11 mouse cellular contexts compared by ENCODE assay signal in the genomic region with DNA sequence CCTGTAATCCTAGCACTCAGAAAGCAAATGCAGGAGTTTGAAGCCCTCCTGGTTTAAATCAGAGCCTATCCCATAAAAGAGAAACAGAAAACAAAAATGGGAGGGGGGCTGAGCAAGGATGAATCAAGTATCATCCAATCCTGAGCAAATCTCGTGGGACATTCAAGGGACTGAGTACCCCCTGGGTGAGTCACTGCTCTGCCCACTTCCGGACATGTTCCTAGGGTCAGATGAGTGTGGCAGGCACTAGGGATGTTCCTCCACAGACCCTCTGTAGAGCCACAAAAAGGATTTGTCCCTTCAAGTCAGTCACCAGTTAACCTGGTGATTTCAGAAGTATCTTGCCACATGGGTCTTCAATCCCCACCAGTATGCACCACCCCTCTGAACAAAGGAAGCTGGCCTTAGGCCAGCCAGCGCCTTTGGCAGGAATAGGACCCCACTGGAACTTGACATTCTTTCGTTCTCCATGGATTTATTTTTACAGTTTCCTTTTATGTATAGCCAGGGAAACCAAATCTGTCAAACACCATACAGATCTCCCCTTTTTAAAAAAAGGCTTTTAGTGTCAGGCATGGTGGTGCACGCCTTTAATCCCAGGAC. TPM values are rescaled to one million over a fixed set of nuclear protein-coding genes. Genes with fewer than 3 reads are reported as not detected.
DNase-seq lines count a peak whose midpoint lies in the region; ATAC-seq and TF ChIP-seq lines count a peak whose summit lies in the region.
"Had no signal": no experiment of that assay in that cellular context is flagged by ENCODE, and none has a peak within 500 bp of the region (broad histone marks: within the 10 kb centered on the region; RNA-seq: fewer than 3 reads in every experiment).

No protein-coding gene starts in this region.

- no peak for TF ChIP-seq CTCF in stomach, postnatal 0 days (IDR thresholded peaks at IDR 0.05; ENCODE audit: low read depth)

- peaks cover 32 to 92% of the 10 kb centered on the region in 2 experiments for H3K4me1 ChIP-seq in heart, embryonic 14.5 days (ENCODE audit: control insufficient read depth in 2 of 2, insufficient read depth in 2 of 2, low read length in 2 of 2)
- peaks cover 23% of the 10 kb centered on the region for H3K4me1 ChIP-seq in midbrain, embryonic 14.5 days (ENCODE audit: control insufficient read depth, insufficient read depth, low read length)
- H3K4me1 ChIP-seq in midbrain, embryonic 11.5 days (ENCODE audit: control insufficient read depth, insufficient read depth, low read length), result peaks cover 39% of the 10 kb centered on the region
- peaks cover 85% of the 10 kb centered on the region for H3K4me1 ChIP-seq in intestine, embryonic 14.5 days (replicated peaks; ENCODE audit: control insufficient read depth, insufficient read depth, low read length)
- H3K4me1 ChIP-seq in stomach, postnatal 0 days (replicated peaks; ENCODE audit: control insufficient read depth, insufficient read depth), result peaks cover 32% of the 10 kb centered on the region

- peaks cover 33% of the 10 kb centered on the region for H3K36me3 ChIP-seq in heart, embryonic 14.5 days (ENCODE audit: control insufficient read depth, insufficient read depth, low read length)
- peaks cover 2% of the 10 kb centered on the region; the same call in 1 of the 2 replicates for H3K36me3 ChIP-seq in midbrain, embryonic 14.5 days (ENCODE audit: control insufficient read depth, insufficient read depth, low read length)
- no peaks in the 10 kb centered on the region for H3K36me3 ChIP-seq in midbrain, embryonic 11.5 days (ENCODE audit: control insufficient read depth, insufficient read depth, low read length)
- H3K36me3 ChIP-seq in intestine, embryonic 14.5 days (ENCODE audit: control insufficient read depth, insufficient read depth, low read length), result 0 out of 2 replicates have a peak, but pooled peaks cover 16% of the 10 kb centered on the region
- H3K36me3 ChIP-seq in stomach, postnatal 0 days (ENCODE audit: control insufficient read depth, insufficient read depth, low read length), result no peaks in the 10 kb centered on the region; the same call in 1 of the 2 replicates
- H3K36me3 ChIP-seq: midbrain, embryonic 15.5 days had no signal

- H3K9ac ChIP-seq in heart, embryonic 14.5 days (ENCODE audit: low read length), result peak overlapping the region; percentile 62; the same call in 1 of the 2 replicates
- H3K9ac ChIP-seq in midbrain, embryonic 14.5 days (replicated peaks; ENCODE audit: low read length), result no peak overlapping the region
- no peak overlapping the region for H3K9ac ChIP-seq in midbrain, embryonic 11.5 days (ENCODE audit: low read length)
- H3K9ac ChIP-seq in intestine, embryonic 14.5 days (ENCODE audit: low read length), result no peak overlapping the region
- H3K9ac ChIP-seq in stomach, postnatal 0 days (ENCODE audit: low read length), result no peak overlapping the region
- H3K9ac ChIP-seq: midbrain, embryonic 15.5 days had no signal

- no peak for TF ChIP-seq EP300 in stomach, postnatal 0 days (optimal IDR thresholded peaks at IDR 0.05)

- intact Hi-C loops in heart, postnatal 14 days (cut with DNase I), result loop anchor here (5.0 kb wide), 1 partner anchor 33 kb away; no protein-coding TSS in a partner anchor

- peak overlapping the region; percentile 72 to 83 for H3K27ac ChIP-seq in heart, embryonic 14.5 days (replicated peaks in 1 of 2; ENCODE audit: control insufficient read depth in 1 of 2, insufficient read depth in 1 of 2, low read depth in 2 of 2, low read length in 2 of 2)
- peak overlapping the region; percentile 20; the same call in 1 of the 2 replicates for H3K27ac ChIP-seq in midbrain, embryonic 14.5 days (replicated peaks; ENCODE audit: low read depth, low read length)
- H3K27ac ChIP-seq in midbrain, embryonic 11.5 days (ENCODE audit: low read depth, low read length), result no peak overlapping the region
- peak overlapping the region; percentile 39; the same call in 1 of the 2 replicates for H3K27ac ChIP-seq in intestine, embryonic 14.5 days (ENCODE audit: low read depth)
- peak overlapping the region; percentile 10 for H3K27ac ChIP-seq in stomach, postnatal 0 days (replicated peaks)
- H3K27ac ChIP-seq: midbrain, embryonic 15.5 days had no signal

- 31% methylated on average over 5 of the region's 5 CpGs for WGBS in heart, embryonic 14.5 days
- 65% methylated on average over 5 of the region's 5 CpGs for WGBS in midbrain, embryonic 14.5 days
- 67% methylated on average over 5 of the region's 5 CpGs for WGBS in midbrain, embryonic 11.5 days
- 60% methylated on average over 5 of the region's 5 CpGs for WGBS in intestine, embryonic 14.5 days
- 32% methylated on average over 5 of the region's 5 CpGs for WGBS in stomach, postnatal 0 days

- H3K27me3 ChIP-seq in heart, embryonic 14.5 days (ENCODE audit: control insufficient read depth, insufficient read depth, low read length), result no peaks in the 10 kb centered on the region
- H3K27me3 ChIP-seq in midbrain, embryonic 14.5 days (ENCODE audit: control insufficient read depth, insufficient read depth, low read length), result no peaks in the 10 kb centered on the region
- H3K27me3 ChIP-seq in midbrain, embryonic 11.5 days (ENCODE audit: control insufficient read depth, insufficient read depth, low read length), result no peaks in the 10 kb centered on the region
- H3K27me3 ChIP-seq in intestine, embryonic 14.5 days (replicated peaks; ENCODE audit: control insufficient read depth, insufficient read depth, low read length), result no peaks in the 10 kb centered on the region
- H3K27me3 ChIP-seq in stomach, postnatal 0 days (ENCODE audit: control insufficient read depth, insufficient read depth, low read length), result no peaks in the 10 kb centered on the region
- H3K27me3 ChIP-seq: midbrain, embryonic 15.5 days had no signal

- DNase-seq in heart, postnatal 14 days, result no peak
- DNase-seq in midbrain, embryonic 14.5 days, result peak; percentile 52
- DNase-seq in midbrain, embryonic 11.5 days (ENCODE audit: low spot score, missing footprints), result no peak
- no peak for DNase-seq in intestine, embryonic 14.5 days (ENCODE audit: low spot score)
- DNase-seq in stomach, postnatal 0 days (ENCODE audit: low spot score), result no peak
- DNase-seq in embryo, embryonic 9.5 days (ENCODE audit: extremely low spot score), result no peak
- DNase-seq in ovary, postnatal 36 days (ENCODE audit: low spot score), result no peak

- H3K9me3 ChIP-seq in heart, embryonic 14.5 days (ENCODE audit: control insufficient read depth, low read length), result no peaks in the 10 kb centered on the region
- H3K9me3 ChIP-seq in midbrain, embryonic 14.5 days (ENCODE audit: control insufficient read depth, low read length), result no peaks in the 10 kb centered on the region
- no peaks in the 10 kb centered on the region for H3K9me3 ChIP-seq in midbrain, embryonic 11.5 days (ENCODE audit: control insufficient read depth, low read length)
- H3K9me3 ChIP-seq in intestine, embryonic 14.5 days (ENCODE audit: control insufficient read depth, low read length), result no peaks in the 10 kb centered on the region
- H3K9me3 ChIP-seq in stomach, postnatal 0 days (ENCODE audit: control insufficient read depth, low read length), result no peaks in the 10 kb centered on the region
- H3K9me3 ChIP-seq: G1E; midbrain, embryonic 15.5 days had no signal

- no peak overlapping the region for H3K4me3 ChIP-seq in heart, embryonic 14.5 days (ENCODE audit: control insufficient read depth in 1 of 2, insufficient read depth in 1 of 2, low read depth in 1 of 2, low read length in 2 of 2)
- no peak overlapping the region for H3K4me3 ChIP-seq in midbrain, embryonic 14.5 days (replicated peaks; ENCODE audit: low read depth, low read length)
- no peak overlapping the region for H3K4me3 ChIP-seq in midbrain, embryonic 11.5 days (ENCODE audit: low read depth, low read length)
- H3K4me3 ChIP-seq in intestine, embryonic 14.5 days (ENCODE audit: low read depth, low read length), result no peak overlapping the region
- no peak overlapping the region for H3K4me3 ChIP-seq in stomach, postnatal 0 days (ENCODE audit: low read depth, low read length)
- H3K4me3 ChIP-seq: midbrain, embryonic 15.5 days had no signal

- H3K4me2 ChIP-seq in heart, embryonic 14.5 days (ENCODE audit: low read length), result peak overlapping the region; percentile 40
- H3K4me2 ChIP-seq in midbrain, embryonic 14.5 days (ENCODE audit: low read length), result no peak overlapping the region
- no peak overlapping the region for H3K4me2 ChIP-seq in midbrain, embryonic 11.5 days
- no peak overlapping the region; the same call in 1 of the 2 replicates for H3K4me2 ChIP-seq in intestine, embryonic 14.5 days (ENCODE audit: low read length)
- H3K4me2 ChIP-seq in stomach, postnatal 0 days (replicated peaks; ENCODE audit: low read depth), result no peak overlapping the region
- H3K4me2 ChIP-seq: midbrain, embryonic 15.5 days had no signal

- ATAC-seq in heart, embryonic 14.5 days (ENCODE audit: insufficient number of reproducible peaks, insufficient read depth, low FRiP score, low read depth), result no peak
- no peak for ATAC-seq in midbrain, embryonic 14.5 days (ENCODE audit: low FRiP score, low TSS enrichment)
- no peak for ATAC-seq in midbrain, embryonic 11.5 days (ENCODE audit: low FRiP score)
- no peak for ATAC-seq in intestine, embryonic 14.5 days (replicated peaks; ENCODE audit: low FRiP score, low TSS enrichment, low read depth)
- ATAC-seq in stomach, postnatal 0 days (ENCODE audit: low FRiP score, low TSS enrichment), result no peak
- ATAC-seq: forebrain, embryonic 16.5 days; midbrain, embryonic 15.5 days had no signal

RNA-seq across cellular contexts. Expression of a gene that starts 6.7 kb away (rescaled TPM):
- polyA plus RNA-seq in heart, embryonic 14.5 days (2014; fragmentation: Nextera tagmentation; extraction: Ambion mirVana), result 221 and 228 TPM in 2 replicates
- 100 to 1,000 TPM; 110 to 127 TPM for total RNA-seq in heart, postnatal 14 days (2021)
- polyA plus RNA-seq in midbrain, embryonic 14.5 days (2014; fragmentation: Nextera tagmentation; extraction: Ambion mirVana), result 102 and 118 TPM in 2 replicates
- polyA plus RNA-seq in midbrain, embryonic 11.5 days (2014; fragmentation: Nextera tagmentation; extraction: Ambion mirVana), result 141 and 144 TPM in 2 replicates
- polyA plus RNA-seq in intestine, embryonic 14.5 days (2014; fragmentation: Nextera tagmentation; extraction: Ambion mirVana), result 298 and 300 TPM in 2 replicates
- 216 and 227 TPM in 2 replicates for polyA plus RNA-seq in stomach, postnatal 0 days (2015; fragmentation: Nextera tagmentation; extraction: Ambion mirVana)

RNA-seq across cellular contexts. Expression of a gene that starts 26.3 kb away (rescaled TPM):
- 286 and 319 TPM in 2 replicates for polyA plus RNA-seq in heart, embryonic 14.5 days (2014; fragmentation: Nextera tagmentation; extraction: Ambion mirVana)
- total RNA-seq in heart, postnatal 14 days (2021), result 100 to 1,000 TPM; 157 to 159 TPM
- 320 and 343 TPM in 2 replicates for polyA plus RNA-seq in midbrain, embryonic 14.5 days (2014; fragmentation: Nextera tagmentation; extraction: Ambion mirVana)
- polyA plus RNA-seq in midbrain, embryonic 11.5 days (2014; fragmentation: Nextera tagmentation; extraction: Ambion mirVana), result 392 and 400 TPM in 2 replicates
- 444 and 452 TPM in 2 replicates for polyA plus RNA-seq in intestine, embryonic 14.5 days (2014; fragmentation: Nextera tagmentation; extraction: Ambion mirVana)
- polyA plus RNA-seq in stomach, postnatal 0 days (2015; fragmentation: Nextera tagmentation; extraction: Ambion mirVana), result 294 and 295 TPM in 2 replicates

RNA-seq across cellular contexts. Expression of a gene that starts 26.5 kb away (rescaled TPM):
- polyA plus RNA-seq in heart, embryonic 14.5 days (2014; fragmentation: Nextera tagmentation; extraction: Ambion mirVana), result 2.8 and 3.3 TPM in 2 replicates
- 1 to 10 TPM in 1 of 2 experiments, under 1 TPM in 1; 0.96 to 2.4 TPM for total RNA-seq in heart, postnatal 14 days (2021)
- polyA plus RNA-seq in midbrain, embryonic 14.5 days (2014; fragmentation: Nextera tagmentation; extraction: Ambion mirVana), result 5.5 and 10.2 TPM in 2 replicates
- polyA plus RNA-seq in midbrain, embryonic 11.5 days (2014; fragmentation: Nextera tagmentation; extraction: Ambion mirVana), result 4.1 and 5.5 TPM in 2 replicates
- 10.0 and 11.6 TPM in 2 replicates for polyA plus RNA-seq in intestine, embryonic 14.5 days (2014; fragmentation: Nextera tagmentation; extraction: Ambion mirVana)
- 3.0 and 3.6 TPM in 2 replicates for polyA plus RNA-seq in stomach, postnatal 0 days (2015; fragmentation: Nextera tagmentation; extraction: Ambion mirVana)
